Mouse (Mus musculus) T-helper 1 cell (primary cell): ENCODE measurements at regions not wholly inside any gene's neighbourhood (a gene's known extent, or its start where the extent isn't known, plus 50 kb on each side); places are given as distances from the start of the nearest gene placed in this dataset.

ENCODE experiments used
- in situ Hi-C: fragments of 300-600 bp; cut with MboI, MseI; formaldehyde crosslinking; loops from one replicate; pipeline ENCODE4 v1.15.1; 2025; ENCODE audit warnings: high pct_unique_total_duplicates

DNA sequence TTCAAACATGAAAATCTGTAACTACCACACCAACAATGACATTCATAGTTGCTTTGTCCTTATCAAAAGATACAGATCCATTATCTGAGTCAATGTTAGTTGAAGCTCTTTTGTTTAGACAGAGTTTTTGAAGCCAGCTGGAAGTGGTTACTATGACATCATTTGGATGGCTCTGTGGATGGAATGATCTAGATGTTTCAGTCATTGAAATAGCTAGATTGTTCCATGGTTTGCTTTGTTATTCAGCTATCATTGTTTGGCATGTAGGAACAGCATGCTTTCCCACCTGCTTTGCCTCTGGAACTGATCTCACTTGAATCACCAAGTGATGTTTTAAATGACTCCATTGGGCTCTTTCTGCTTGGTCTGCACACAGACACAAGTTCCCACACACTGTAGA lies 144.2 kb upstream of the Marcks start:
- in situ Hi-C loops, result no loop called here

DNA sequence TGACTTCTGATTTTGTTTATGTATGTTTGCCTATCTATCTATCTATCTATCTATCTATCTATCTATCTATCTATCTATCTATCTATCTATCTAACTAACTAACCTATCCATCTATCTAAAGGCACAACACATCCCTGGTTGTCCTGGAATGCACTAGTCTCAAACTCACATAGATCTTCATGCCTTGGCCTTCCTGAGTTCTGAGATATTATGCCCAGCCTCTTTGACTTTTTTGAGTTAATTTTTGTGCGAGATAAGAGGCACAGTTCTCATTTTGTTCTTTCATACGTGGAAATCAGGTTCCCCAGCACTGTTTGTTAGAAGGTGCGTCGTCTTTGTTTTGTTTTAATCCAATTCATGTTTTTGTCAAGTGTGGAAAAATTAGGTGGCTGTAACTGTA lies 142.1 kb upstream of the Marcks start:
- in situ Hi-C loops, result no loop called here

DNA sequence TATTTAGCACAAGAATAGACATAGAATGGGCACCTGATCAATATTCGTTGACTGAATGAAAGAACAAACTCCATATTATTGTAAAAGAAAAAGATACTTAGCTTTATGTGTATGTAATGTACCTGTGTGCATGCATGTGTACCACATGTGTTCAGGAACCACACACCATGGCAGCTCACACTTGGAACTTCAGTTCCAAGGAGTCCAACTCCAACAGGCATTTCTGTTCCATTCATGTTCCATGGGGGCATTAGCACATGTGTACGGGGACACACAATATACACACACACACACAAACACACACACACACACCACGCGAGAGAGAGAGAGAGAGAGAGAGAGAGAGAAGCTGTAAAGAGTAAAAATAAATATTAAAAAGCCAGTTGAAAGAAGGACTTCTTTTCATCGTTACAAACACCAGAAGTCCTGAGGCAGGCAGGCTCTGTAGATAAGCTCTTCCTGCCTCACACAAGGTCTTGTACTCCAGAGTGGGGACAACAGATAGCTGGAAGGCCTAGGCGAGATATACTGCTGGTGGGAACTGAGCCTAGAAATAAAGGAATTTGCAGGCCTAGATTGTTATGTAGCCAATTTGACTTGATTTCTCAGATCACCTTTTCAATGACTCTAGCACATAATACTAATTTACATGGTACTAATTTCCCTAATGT lies 141.6 kb upstream of the Marcks start:
- in situ Hi-C loops, result no loop called here

DNA sequence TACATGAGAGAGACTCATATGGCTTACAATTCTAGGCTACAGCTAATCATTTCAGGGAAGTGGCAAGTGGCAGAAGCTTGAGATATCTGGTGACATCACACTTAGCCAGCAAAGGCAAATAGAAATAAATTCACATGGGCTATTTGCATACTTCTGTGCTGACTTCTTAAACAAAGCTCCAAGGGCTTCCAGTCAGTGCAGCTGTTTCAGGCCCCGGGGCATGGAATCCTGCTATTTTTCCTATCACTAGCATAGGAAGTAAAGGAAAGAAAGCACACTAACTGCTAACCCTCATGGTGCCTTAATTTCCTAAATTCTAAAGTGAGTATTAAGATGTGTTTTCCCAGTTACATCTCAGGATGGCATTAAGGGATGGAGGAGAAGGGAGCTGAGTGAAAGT lies 140.6 kb upstream of the Marcks start:
- in situ Hi-C loops, result loop anchor here (10.0 kb wide), 1 partner anchor 605 kb away; no protein-coding TSS in a partner anchor

DNA sequence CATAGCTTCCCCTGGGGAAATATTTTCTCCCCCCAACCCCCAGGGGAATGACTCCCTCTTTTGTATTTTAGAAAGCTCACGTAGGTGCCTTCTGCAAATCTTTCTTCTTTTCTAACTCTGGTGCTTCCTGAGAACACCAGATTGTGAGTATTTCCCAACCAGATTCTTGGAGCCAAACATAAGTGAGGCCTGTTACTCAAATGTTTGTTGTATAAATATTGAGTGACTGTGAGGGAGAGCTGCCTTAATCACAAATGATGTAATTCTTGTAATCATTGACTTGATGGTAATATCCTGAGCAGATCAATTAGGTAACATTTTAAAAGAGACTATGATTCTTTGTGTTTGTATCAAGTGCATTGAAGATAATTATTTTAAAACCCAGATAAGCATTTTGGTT lies 137.1 kb upstream of the Marcks start:
- in situ Hi-C loops, result loop anchor here (10.0 kb wide), 1 partner anchor 601 kb away; no protein-coding TSS in a partner anchor

DNA sequence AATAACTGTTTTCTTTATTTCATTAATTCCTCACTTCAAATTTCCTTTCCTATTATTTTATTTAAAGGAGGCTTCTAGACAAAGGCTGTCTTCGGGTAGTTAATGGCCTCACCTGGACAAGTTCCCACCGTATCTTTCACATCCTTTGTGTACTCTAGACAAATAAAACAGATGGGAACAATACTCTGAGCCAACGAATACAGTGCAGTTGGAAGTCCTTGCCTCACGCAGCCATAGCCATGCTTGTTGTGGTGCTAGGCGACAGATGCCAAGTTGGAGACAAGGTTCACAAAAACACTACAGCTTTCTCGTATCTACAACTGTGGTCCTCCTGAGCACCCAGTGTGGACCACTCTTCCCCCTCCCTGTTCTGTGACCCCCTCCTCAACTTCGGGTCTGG lies 136.6 kb upstream of the Marcks start:
- in situ Hi-C loops, result loop anchor here (10.0 kb wide), 1 partner anchor 600 kb away; no protein-coding TSS in a partner anchor

DNA sequence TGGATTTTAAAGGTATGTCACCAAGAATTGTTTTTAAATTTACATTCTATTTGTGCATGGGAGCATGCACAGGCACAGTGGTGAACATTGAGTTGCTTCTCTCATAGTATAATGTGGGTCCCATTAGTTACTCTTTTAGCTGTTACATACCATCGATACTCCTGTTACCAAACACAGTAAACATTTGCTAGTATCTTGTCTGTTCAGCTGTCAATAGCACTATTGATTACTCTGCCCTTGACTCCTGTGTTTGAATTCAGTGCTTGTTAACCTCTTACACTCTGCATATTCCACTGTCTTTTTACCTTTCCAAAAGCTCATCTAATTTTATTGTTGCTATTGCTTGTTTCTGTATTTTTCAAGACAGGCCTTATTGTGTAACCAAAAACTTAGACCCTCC lies 133.2 kb upstream of the Marcks start:
- in situ Hi-C loops, result loop anchor here (10.0 kb wide), 1 partner anchor 597 kb away; no protein-coding TSS in a partner anchor

DNA sequence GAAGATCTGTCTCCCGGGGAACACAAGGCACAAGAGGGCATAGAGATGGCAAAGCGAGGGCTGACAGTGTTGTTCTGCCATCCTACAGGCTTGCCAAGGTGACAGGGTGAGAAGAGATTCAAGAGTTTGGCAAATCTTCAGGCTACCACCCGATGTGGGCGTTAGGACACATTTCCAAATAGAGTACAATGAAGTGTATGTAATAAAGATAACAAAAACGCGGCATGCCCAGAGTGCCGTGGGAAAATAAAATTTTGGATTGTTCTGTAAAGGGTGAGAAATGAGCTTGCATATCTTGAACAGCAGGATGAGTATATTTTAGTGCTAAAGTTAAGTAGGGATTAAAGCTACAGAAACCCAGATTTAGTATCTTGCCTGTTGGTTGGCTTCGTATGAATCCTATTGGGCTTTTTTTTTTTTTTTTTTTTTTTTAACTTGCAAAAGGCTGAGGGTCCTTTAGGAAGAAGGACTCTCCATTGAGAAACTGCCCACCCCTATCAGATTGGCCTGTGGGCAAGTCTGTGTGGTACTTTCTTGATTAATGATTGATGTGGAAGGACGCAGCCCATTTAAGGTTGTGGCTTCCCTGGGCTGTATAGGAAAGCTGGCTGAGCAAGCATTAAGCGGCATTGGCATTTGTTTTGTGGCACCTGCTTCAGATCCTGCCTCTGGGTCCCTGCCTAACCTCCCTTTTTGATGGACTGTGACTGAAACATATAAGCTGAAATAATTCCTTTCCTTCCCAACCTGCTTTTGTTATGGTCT lies 131.7 kb upstream of the Marcks start:
- in situ Hi-C loops, result loop anchor here (10.0 kb wide), 1 partner anchor 596 kb away; no protein-coding TSS in a partner anchor

DNA sequence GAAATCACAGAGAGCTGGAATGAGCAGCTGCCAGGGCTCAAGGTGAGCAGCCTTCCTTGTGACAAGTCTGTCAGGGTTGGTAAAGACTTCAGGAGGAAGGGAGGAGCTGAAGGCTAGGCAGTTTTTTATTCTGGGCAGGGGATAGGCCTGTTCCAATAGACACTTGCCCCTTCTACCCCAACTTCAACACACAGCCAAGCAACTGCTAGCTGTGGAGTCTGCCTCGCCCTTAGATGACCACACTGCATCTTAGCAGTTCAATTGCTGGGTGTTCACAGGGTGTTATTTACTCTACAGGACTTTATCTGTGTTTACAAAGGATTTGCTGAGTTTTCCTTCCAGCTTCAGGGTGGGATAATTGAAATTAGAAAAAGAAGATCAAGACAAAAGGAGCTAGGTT lies 128.2 kb upstream of the Marcks start:
- in situ Hi-C loops, result no loop called here

DNA sequence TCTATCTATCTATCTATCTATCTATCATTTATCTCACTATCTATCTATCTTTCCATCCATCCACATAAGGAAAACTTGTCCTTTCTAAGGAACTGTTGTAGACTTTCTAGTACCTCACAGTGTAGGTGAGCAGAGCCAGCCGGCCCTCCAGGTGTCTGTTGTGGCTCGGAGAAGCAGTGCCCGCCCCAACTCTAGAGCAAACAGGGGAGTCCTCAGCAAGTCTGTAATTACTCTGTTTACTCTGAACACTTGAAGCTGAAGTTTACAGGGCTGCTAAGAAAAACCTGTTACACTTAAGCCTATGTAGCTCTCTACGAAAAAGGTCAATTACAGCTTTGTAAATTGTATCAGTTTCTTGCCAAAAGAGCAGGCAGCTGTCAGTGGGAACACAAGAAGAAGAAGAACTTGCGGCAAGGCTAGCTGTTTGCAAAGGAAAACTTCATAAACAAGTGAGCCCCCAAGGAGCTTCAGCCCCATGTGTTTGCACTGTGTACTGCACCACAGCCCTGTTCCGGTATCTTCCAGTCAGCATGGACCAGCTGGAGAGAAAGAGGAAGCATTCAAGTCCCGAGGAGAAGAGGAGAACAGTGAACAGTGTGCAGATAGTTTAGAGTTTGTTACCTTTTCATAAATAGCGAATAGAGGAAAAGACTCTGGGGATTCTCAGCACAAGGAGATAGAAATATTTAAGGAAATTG lies 122.2 kb upstream of the Marcks start:
- in situ Hi-C loops, result no loop called here

DNA sequence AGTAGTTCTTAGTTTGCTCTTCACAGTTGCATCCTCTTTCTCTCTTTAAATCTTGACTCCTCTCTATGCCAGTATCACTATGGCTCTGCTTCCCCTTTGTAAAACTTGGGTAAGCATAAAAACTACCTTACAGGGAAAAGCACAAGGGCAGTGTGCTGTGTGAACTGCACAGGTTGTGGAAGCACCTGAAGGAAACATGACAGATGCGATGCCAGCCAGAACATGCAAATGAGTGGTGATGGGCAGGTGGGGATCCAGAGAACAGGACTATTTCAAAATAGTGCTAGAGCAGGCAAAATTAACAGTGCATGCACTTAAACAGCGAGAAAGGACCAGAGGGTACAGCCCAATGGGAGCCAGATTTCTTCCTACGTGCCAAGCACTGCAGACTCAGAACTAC lies 120.5 kb upstream of the Marcks start:
- in situ Hi-C loops, result no loop called here

DNA sequence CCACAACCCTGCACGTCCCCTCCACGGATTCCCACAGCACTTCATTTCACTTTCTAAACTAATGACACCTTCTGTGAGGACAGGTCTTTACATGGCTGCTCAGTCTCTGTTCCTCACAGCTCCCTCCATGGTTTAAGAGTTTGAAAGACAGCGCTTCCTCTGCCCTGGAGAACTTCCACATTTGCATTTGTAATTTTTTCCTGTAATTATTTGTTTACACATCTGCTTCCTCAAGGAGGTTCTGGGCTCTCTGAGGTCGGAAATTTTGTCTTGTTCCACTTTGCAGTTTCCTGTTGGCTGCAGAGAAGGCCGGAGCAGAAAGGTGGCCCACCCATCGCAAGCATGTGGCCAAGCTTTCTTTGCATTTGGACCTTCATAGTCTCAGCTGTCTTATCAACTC lies 118.8 kb upstream of the Marcks start:
- in situ Hi-C loops, result no loop called here

DNA sequence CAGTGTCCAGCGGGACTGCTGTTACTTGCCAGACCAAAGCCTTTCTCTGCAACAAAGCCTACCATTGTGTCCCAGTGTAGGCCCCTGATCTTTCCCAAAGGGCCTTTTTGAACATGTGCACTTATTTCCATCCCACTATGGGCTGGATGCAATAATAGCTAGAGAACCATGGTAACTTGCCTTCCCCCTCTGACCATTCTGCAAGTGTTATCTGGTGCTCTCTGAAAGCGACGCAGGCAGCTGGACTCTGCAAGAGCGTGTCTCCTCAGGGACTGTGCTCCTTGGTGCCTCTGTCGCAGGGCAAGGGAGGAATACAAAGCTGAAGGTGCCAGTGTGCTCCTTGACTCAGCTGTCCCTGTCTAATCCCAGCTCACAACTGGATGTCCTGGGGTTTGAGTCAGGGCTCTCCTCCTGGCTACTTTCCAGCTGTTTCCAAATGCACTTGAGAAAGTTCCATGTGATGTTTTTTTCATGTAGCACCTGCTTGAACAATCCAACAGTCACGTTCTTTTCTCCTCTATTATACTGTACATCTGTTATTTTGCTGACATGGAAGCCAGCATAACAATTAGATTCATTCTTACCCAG lies 112.3 kb upstream of the Marcks start:
- in situ Hi-C loops, result no loop called here

DNA sequence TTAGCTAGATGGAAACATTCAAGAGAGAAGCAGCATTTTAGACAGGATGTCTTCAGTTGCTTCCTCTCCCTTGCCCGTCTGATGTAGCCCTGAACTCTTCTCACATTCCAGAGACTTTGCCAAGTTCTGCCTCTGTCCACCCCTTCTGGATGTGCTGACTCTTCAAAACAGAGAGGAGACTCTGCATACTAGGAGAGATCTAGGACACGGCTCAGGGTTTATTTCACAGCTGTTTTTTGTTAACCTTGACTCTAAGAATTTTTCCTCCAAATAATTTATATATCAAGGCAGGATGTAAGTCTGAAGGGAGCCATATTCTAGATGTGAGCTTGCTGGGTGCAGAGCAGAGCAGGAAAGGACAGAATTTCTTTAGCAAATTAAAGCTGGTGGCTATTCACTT lies 111.4 kb upstream of the Marcks start:
- in situ Hi-C loops, result no loop called here

DNA sequence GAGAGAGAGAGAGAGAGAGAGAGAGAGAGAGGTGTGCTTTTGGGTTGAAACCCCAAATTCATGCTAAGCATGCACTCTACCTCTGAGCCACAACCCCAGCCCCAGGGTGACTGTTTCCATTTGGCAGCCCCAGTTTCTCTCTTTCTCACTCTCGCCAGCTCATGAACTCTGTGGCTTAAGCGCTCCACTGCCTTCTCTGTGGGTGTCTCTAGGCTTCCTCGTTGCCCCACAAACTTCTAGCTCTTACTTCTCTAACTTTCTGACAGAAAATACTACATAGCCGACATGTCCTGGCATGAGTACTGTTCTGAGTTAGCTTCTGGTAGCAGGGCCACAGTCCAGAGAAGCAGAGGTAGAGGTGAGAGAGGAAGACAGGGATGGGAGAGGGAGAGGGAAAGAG lies 110.8 kb upstream of the Marcks start:
- in situ Hi-C loops, result no loop called here

DNA sequence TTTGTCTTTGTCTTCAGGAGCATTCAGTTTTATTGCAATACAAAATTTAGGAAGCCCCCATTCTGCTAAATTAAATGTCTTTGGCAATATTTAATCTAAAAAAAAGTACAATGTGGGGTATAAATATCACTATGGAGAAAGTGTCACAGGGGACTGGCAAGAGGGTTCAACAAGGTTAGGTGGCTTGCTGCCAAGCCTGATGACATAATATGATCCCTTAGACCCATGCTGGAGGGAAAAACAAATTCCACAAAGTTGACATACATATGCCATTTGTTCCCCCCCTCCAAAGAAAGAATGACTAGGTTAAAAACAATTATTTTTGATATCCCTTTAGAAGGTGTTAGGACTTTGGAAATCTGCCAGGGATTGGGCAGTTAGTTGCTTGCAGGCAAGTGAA lies 108.4 kb upstream of the Marcks start:
- in situ Hi-C loops, result no loop called here

DNA sequence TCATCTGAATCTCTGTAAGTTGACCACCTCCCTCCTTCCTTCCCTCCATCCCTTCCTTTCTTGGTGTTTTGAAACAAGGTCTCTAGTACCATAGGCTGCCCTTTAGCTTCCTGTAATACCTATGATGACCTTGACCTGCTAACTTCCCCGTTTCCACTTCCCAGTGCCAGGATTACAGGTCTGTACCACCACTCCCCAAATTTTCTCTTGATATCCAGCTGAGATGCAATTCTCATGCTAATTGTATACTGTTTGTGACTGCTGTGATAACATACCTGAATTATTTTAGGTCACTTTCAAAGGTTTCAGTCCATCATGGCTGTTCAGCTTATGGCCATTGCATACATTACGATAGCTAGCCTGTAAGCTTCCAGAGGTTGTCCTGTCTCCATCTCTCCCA lies 104.4 kb upstream of the Marcks start:
- in situ Hi-C loops, result no loop called here

DNA sequence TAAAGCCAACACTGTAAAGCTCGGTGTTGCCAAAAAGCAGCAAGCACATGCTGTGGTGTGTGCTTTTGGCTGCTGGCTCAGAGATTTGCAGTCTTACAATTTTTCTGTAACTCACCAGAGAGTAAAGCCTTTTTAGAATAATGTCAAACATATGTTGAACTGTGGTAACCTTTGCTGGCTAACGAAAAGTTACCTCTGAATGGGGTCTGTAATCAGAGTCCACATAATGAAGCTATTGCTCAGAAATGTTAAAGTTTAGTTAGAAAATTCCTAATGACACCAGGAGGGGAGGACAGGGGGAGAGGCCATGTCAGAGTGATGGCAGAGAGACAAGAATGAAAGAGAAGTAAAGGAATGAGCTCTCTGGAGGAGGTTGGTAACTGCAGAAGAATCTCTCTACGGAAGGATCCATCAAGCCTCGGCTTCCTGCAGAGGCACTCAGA lies 103.1 kb upstream of the Marcks start:
- in situ Hi-C loops, result no loop called here

DNA sequence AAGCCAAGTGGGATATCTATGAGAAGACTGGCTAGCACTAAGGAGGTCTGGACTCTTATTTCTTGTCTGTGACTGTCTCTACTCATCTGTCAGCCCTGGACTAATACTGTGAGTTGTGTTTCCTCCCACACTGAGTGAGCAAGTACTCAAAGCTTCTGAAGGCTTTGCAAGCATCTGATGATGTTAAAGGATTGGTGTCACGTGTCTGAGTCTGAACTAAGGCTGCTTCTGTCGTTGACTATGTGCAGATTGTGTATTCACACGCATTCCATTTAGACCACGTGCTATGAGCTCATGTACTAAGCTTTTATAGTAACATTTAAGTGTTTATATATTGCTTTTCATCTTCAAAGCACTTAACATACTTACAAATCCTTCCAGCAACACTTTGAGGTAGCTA lies 101.9 kb upstream of the Marcks start:
- in situ Hi-C loops, result no loop called here

DNA sequence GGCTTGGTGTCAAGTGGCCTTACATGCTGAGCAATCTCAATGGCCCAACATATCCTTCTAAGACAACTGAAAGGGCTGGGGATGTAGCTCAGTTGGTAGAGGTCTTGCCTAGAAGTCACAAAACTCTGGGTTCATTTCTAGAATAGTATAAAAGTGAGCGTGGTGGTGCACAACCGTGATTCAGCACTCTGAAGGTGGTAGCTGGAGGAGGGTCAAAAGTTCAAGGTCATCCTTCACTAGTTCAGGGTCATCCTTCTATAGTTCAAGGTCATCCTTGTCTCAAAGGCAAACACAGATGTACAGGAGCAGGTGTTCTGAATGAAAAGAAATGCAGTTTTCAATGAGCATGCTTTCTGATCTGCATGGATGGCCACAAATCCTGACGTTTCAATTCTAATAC lies 101.5 kb upstream of the Marcks start:
- in situ Hi-C loops, result no loop called here

DNA sequence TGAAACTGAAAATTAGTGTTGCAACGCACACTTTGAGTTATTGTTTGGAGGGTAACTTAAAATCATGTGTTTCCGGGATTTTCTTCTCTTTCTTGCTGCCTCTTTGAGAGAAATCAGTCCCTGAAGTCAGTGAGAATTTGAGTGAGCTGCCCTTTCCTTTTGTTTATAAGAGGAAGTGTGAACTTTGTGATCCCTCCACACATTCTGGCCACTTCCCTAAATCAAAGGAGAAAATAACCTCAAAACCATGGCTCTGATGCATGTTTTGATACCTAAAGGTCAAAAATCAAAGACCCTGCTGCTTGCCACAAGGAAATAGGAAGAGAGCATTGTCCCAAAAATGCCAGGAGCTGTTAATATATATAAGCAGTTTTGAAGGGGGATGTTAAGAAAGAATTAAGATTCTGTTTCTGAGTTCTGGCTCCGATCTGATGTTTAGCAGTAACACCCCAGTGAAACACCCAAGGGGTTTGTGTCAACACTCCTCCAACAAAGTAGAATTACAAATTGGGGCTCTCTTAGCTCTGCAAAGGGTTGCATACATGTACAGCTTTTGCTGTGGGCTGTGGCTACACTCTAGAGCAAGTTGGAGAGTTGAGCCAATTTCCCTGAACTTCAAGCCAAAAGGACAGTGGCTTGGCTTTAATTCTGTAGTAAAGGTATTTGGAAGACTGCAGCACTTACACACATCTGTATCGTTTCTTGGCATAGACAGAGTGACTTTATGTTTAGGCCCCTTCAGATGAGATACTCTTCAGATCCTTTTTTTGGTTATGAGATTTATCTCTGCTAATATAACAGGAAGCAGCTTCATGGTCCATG lies 97.5 kb upstream of the Marcks start:
- in situ Hi-C loops, result no loop called here
